ENCODE assay signal across 12 mouse cellular contexts in the genomic region with DNA sequence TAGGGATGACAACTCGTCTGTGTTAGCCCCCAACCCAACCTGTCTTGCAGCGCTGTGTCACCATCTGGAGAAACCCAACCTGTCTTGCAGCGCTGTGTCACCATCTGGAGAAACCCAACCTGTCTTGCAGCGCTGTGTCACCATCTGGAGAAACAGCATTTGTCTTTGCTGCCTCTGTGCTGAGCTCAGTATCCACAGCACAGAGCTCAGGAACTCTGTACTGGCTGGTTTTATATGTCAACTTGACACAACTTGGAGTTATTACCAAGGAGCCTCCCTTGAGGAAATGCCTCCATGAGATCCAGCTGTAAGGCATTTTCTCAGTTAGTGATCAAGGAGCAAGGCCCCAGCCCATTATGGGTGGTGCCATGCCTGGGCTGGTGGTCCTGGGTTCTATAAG. TPM values are rescaled to one million over a fixed set of nuclear protein-coding genes. Genes with fewer than 3 reads are reported as not detected.
DNase-seq lines count a peak whose midpoint lies in the region; ATAC-seq and TF ChIP-seq lines count a peak whose summit lies in the region.
"Not testable (repeated sequence)": the region's sequence is repeated elsewhere in the genome, so short reads cannot be mapped to it uniquely, and the experiment has no call there.
"Had no signal": no experiment of that assay in that cellular context is flagged by ENCODE, and none has a peak within 500 bp of the region (broad histone marks: within the 10 kb centered on the region; RNA-seq: fewer than 3 reads in every experiment).

No protein-coding gene starts in this region.

- peaks cover 14% of the 10 kb centered on the region for H3K36me3 ChIP-seq in hindbrain, postnatal 0 days (ENCODE audit: insufficient read depth, low read length)
- not testable (repeated sequence) for H3K36me3 ChIP-seq in kidney, embryonic 16.5 days (ENCODE audit: insufficient read depth, low read length); liver, embryonic 11.5 days (ENCODE audit: control insufficient read depth, insufficient read depth, low read length); liver, embryonic 14.5 days (replicated peaks; ENCODE audit: control insufficient read depth, insufficient read depth, low read depth); liver, postnatal 0 days (replicated peaks; ENCODE audit: insufficient read depth, low read length)

- not testable (repeated sequence) for H3K4me1 ChIP-seq in bone marrow, adult 2 months (ENCODE audit: control insufficient read depth, insufficient read depth, low read length); hindbrain, postnatal 0 days (ENCODE audit: insufficient read depth, low read length); kidney, embryonic 16.5 days (ENCODE audit: insufficient read depth, low read length)
- H3K4me1 ChIP-seq in liver, embryonic 11.5 days (replicated peaks; ENCODE audit: control insufficient read depth, insufficient read depth, low read length): peaks cover 36% of the 10 kb centered on the region
- H3K4me1 ChIP-seq in liver, embryonic 14.5 days (replicated peaks; ENCODE audit: control insufficient read depth in 2 of 2, insufficient read depth in 2 of 2, low read length in 1 of 2): peaks cover 36 to 68% of the 10 kb centered on the region in 2 experiments
- H3K4me1 ChIP-seq in liver, postnatal 0 days (ENCODE audit: insufficient read depth): peaks cover 21% of the 10 kb centered on the region

- not testable (repeated sequence) for DNase-seq in hindbrain, postnatal 0 days (ENCODE audit: low spot score); liver, embryonic 11.5 days (ENCODE audit: low spot score); liver, embryonic 14.5 days (ENCODE audit: low read depth in 3 of 3, low spot score in 3 of 3); liver, postnatal 0 days

- WGBS in bone marrow, adult 2 months: 76% methylated on average over 4 of the region's 4 CpGs
- WGBS in hindbrain, postnatal 0 days: 66% methylated on average over 4 of the region's 4 CpGs
- WGBS in kidney, embryonic 16.5 days: 66% methylated on average over 4 of the region's 4 CpGs
- WGBS in liver, embryonic 11.5 days: 82% methylated on average over 4 of the region's 4 CpGs
- 81% methylated on average over 4 of the region's 4 CpGs for WGBS in liver, embryonic 14.5 days (ENCODE audit: insufficient replicate concordance)
- 81% methylated on average over 4 of the region's 4 CpGs for WGBS in liver, postnatal 0 days (ENCODE audit: insufficient replicate concordance)

- peak; percentile 38; the same call in 1 of the 2 replicates for ATAC-seq in frontal cortex, adult (ENCODE audit: low TSS enrichment)
- ATAC-seq in hindbrain, postnatal 0 days: 0 out of 2 replicates have a peak, but pooled peaks have one; percentile 24
- ATAC-seq in kidney, embryonic 16.5 days (ENCODE audit: low FRiP score, low TSS enrichment): peak; percentile 49
- not testable (repeated sequence) for ATAC-seq in liver, embryonic 11.5 days (replicated peaks; ENCODE audit: low FRiP score); liver, postnatal 0 days
- ATAC-seq in liver, embryonic 14.5 days (ENCODE audit: insufficient read depth): peak; percentile 20; the same call in 1 of the 2 replicates

- TF ChIP-seq POLR2A in bone marrow, adult 2 months (IDR thresholded peaks at IDR 0.05; ENCODE audit: borderline replicate concordance, control insufficient read depth, low read depth, low read length): not testable (repeated sequence)

- not testable (repeated sequence) for H3K9me3 ChIP-seq in hindbrain, postnatal 0 days (ENCODE audit: low read length); kidney, embryonic 16.5 days (ENCODE audit: low read length); liver, embryonic 11.5 days (ENCODE audit: control insufficient read depth, low read length); liver, embryonic 14.5 days (ENCODE audit: control insufficient read depth, low read length); liver, postnatal 0 days (ENCODE audit: low read length)

- not testable (repeated sequence) for TF ChIP-seq EP300 in liver, embryonic 14.5 days (IDR thresholded peaks at IDR 0.05; ENCODE audit: low read depth); liver, postnatal 0 days (IDR thresholded peaks at IDR 0.05; ENCODE audit: low read depth)

- TF ChIP-seq CTCF in bone marrow, adult 2 months (IDR thresholded peaks at IDR 0.05; ENCODE audit: control insufficient read depth, insufficient read depth, low read length); hindbrain, postnatal 0 days (IDR thresholded peaks at IDR 0.05; ENCODE audit: low read depth); liver, embryonic 14.5 days (IDR thresholded peaks at IDR 0.05; ENCODE audit: low read depth); liver, postnatal 0 days (IDR thresholded peaks at IDR 0.05; ENCODE audit: low read depth): not testable (repeated sequence)

- not testable (repeated sequence) for H3K4me3 ChIP-seq in bone marrow, adult 2 months (replicated peaks; ENCODE audit: control insufficient read depth, low read depth, low read length); hindbrain, postnatal 0 days (ENCODE audit: low read length); kidney, embryonic 16.5 days (ENCODE audit: low read length); liver, embryonic 11.5 days (ENCODE audit: low read depth, low read length); liver, embryonic 14.5 days (ENCODE audit: insufficient read depth in 1 of 2, low read depth in 2 of 2, low read length in 2 of 2); liver, postnatal 0 days (ENCODE audit: low read depth, low read length)

- H3K27me3 ChIP-seq in hindbrain, postnatal 0 days (ENCODE audit: insufficient read depth, low read length); kidney, embryonic 16.5 days (ENCODE audit: insufficient read depth, low read length); liver, embryonic 11.5 days (replicated peaks; ENCODE audit: control insufficient read depth, insufficient read depth, low read length); liver, embryonic 14.5 days (ENCODE audit: control insufficient read depth, insufficient read depth, low read length); liver, postnatal 0 days (ENCODE audit: insufficient read depth, low read length): not testable (repeated sequence)

- H3K4me2 ChIP-seq in hindbrain, postnatal 0 days (ENCODE audit: low read depth, low read length); kidney, embryonic 16.5 days (replicated peaks; ENCODE audit: low read depth, low read length); liver, embryonic 11.5 days; liver, postnatal 0 days (ENCODE audit: low read depth, low read length): not testable (repeated sequence)
- H3K4me2 ChIP-seq in liver, embryonic 14.5 days (ENCODE audit: low read depth): peak overlapping the region; percentile 50; the same call in 1 of the 2 replicates

- not testable (repeated sequence) for H3K9ac ChIP-seq in hindbrain, postnatal 0 days (replicated peaks; ENCODE audit: low read length); kidney, embryonic 16.5 days (replicated peaks; ENCODE audit: low read length); liver, embryonic 11.5 days (ENCODE audit: low read depth, low read length); liver, embryonic 14.5 days (replicated peaks); liver, postnatal 0 days (replicated peaks)

- H3K27ac ChIP-seq in bone marrow, adult 2 months (ENCODE audit: control insufficient read depth, insufficient read depth, low read depth, low read length, poor library complexity): peak overlapping the region; percentile 32; the same call in 1 of the 2 replicates
- not testable (repeated sequence) for H3K27ac ChIP-seq in hindbrain, postnatal 0 days; kidney, embryonic 16.5 days (ENCODE audit: low read length)
- peak overlapping the region; percentile 78 for H3K27ac ChIP-seq in liver, embryonic 11.5 days (ENCODE audit: low read depth, low read length)
- H3K27ac ChIP-seq in liver, embryonic 14.5 days: peak overlapping the region; percentile 94
- peak overlapping the region; percentile 73 for H3K27ac ChIP-seq in liver, postnatal 0 days (ENCODE audit: low read depth)

RNA-seq across cellular contexts. Expression of gene Sla2, which starts 38.1 kb away (rescaled TPM):
- polyA plus RNA-seq in bone marrow, adult 2 months (2011; ENCODE audit: insufficient read depth, insufficient read length, low replicate concordance, missing spikeins): 1.8 and 6.7 TPM in 2 replicates
- total RNA-seq in hindbrain, postnatal 0 days (2014; rRNA removed): 0.68 TPM in 1 of 2 replicates, not detected in the other
- 0.13 and 0.15 TPM in 2 replicates for polyA plus RNA-seq in hindbrain, postnatal 0 days (2015; fragmentation: Nextera tagmentation; extraction: Ambion mirVana)
- 0.14 and 0.36 TPM in 2 replicates for polyA plus RNA-seq in kidney, embryonic 16.5 days (2015; fragmentation: Nextera tagmentation; extraction: Ambion mirVana)
- polyA plus RNA-seq in liver, embryonic 11.5 days (2014; fragmentation: Nextera tagmentation; extraction: Ambion mirVana): 11.6 and 11.9 TPM in 2 replicates
- 0.89 and 0.90 TPM in 2 replicates for polyA plus RNA-seq in liver, embryonic 14.5 days (2012; rRNA removed)
- polyA plus RNA-seq in liver, embryonic 14.5 days (2014; fragmentation: Nextera tagmentation; extraction: Ambion mirVana): 1.4 and 2.2 TPM in 2 replicates
- polyA plus RNA-seq in liver, postnatal 0 days (2015; fragmentation: Nextera tagmentation; extraction: Ambion mirVana): 1.8 and 2.4 TPM in 2 replicates
- total RNA-seq: adrenal gland, postnatal 36 days; gastrocnemius, adult 2 months; gastrocnemius, postnatal 14 days; gastrocnemius, postnatal 4 days; heart, postnatal 4 days had no signal
